Mouse (Mus musculus): ENCODE results near the gene Nckipsd.

DNA sequence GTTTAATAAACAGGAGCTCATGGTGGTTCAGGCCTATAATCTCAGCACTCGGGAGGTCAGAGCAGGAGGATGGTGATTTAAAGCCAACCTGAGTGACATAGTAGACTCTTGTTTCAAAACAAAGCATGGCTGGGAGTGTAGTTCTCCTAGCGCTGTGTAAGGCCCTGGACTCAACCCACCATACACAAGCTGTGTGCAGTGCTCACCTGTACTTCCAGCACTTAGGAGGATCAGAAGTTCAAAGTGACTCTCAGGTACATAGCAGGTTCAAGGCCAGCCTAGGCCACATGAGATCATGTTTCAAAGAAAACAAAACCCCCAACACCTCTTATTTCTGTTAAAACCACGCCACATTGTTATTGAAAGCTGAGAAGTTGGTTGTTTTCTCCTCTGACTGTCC lies 19.5 kb upstream of the Nckipsd start:
- no peak for TF ChIP-seq CTCF (IDR thresholded peaks at IDR 0.05; ENCODE audit: borderline replicate concordance, insufficient read depth, low read length)
- TF ChIP-seq POLR2A (IDR thresholded peaks at IDR 0.05; ENCODE audit: low read depth, low read length): no peak

Measured in embryonic fibroblast, embryonic 13.5 days (primary cell).